Mouse (Mus musculus) embryonic facial prominence, embryonic 10.5 days (tissue): ENCODE data around the gene Map3k3. TPM values are rescaled to one million over a fixed set of nuclear protein-coding genes. Genes with fewer than 3 reads are reported as not detected.

Experiments
- DNase-seq: peaks from one replicate; pipeline ENCODE4 v3.0.0-alpha.2; 2017; ENCODE audit warnings: low spot score
- H3K27ac ChIP-seq: fragments of 300-500 bp; sonication (generic); replicated peaks from 2 replicates; pipeline ENCODE4 v1.5.1; 2016; ENCODE audit warnings: mild to moderate bottlenecking
- H3K27me3 ChIP-seq: fragments of 300-500 bp; sonication (generic); replicated peaks from 2 replicates; pipeline ENCODE4 v1.6.1; 2016; ENCODE audit warnings: low read depth, mild to moderate bottlenecking; ENCODE audit not compliant: poor library complexity, severe bottlenecking
- H3K36me3 ChIP-seq: fragments of 300-500 bp; sonication (generic); replicated peaks from 2 replicates; pipeline ENCODE4 v1.6.1; 2016; ENCODE audit warnings: mild to moderate bottlenecking, moderate library complexity
- H3K4me1 ChIP-seq: fragments of 300-500 bp; sonication (generic); 2 replicates; pipeline ENCODE4 v1.6.1; 2016
- H3K4me3 ChIP-seq: fragments of 300-500 bp; sonication (generic); 2 replicates; pipeline ENCODE4 v1.5.1; 2016; ENCODE audit warnings: mild to moderate bottlenecking, moderate library complexity
- H3K9me3 ChIP-seq: fragments of 300-500 bp; sonication (generic); 2 replicates; pipeline ENCODE4 v1.6.1; 2016; ENCODE audit warnings: mild to moderate bottlenecking
- WGBS: fragments of 180-500 bp; shearing (Covaris S2); methylation state at CpG from one replicate; pipeline ENCODE4 v1.1.7; 2016; 5-methylcytosine and 5-hydroxymethylcytosine counted together
- polyA plus RNA-seq: library from polyadenylated mRNA; unstranded; fragments of >200 nt; fragmentation: Nextera tagmentation; extraction: Ambion mirVana; gene quantifications from 2 replicates; pipeline ENCODE4 v1.2.1, GENCODE M21; 2016

Gene Map3k3
- polyA plus RNA-seq, 1 experiment from 2014 or later, result 20.9 TPM

DNA sequence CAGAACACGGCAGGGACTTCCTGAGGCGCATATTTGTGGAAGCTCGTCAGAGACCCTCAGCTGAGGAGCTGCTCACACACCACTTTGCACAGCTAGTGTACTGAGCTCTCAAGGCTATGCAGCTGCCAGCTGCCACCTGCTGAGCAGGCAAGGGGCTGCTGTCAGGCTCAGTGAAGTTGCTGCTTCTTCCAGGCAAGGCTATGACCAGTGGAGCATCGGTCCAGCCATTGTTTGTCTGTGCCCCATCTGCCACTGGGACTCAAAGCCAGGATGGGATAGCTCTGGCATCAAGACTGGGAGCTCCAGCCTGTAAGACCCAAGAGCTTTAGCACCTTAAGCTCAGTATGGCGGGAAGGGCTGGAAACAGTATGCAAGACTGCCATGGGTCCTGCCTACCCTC is 69.7 kb downstream of the Map3k3 start:
- no peaks in the 10 kb centered on the region for H3K9me3 ChIP-seq
- no peak for DNase-seq
- H3K4me3 ChIP-seq, result no peak overlapping the region
- no peak overlapping the region for H3K27ac ChIP-seq
- peaks cover 99% of the 10 kb centered on the region for H3K36me3 ChIP-seq
- 84% methylated on average over 5 of the region's 5 CpGs for WGBS
- peaks cover 30% of the 10 kb centered on the region for H3K4me1 ChIP-seq
- H3K27me3 ChIP-seq, result no peaks in the 10 kb centered on the region

DNA sequence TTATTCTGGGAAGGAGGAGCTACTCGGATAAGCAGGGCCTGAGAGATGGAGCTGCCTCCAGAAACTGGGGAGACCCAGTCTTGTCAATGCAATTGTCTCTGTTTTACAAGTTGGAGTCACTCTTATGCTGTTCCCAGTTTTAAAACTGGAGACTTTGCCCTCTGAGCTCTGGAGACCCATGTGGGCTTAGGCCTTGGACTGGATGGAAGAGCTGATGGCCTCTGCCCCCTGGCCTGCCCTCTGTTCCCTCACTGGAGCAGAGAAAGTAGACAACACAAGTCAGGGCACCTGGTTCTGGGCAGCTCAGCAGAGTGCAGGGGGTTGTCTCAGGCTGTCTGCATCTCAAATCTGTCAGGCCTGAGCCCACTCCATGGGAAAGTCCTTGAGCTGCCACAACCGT is 70.4 kb downstream of the Map3k3 start:
- H3K27me3 ChIP-seq, result no peaks in the 10 kb centered on the region
- H3K27ac ChIP-seq, result no peak overlapping the region

DNA sequence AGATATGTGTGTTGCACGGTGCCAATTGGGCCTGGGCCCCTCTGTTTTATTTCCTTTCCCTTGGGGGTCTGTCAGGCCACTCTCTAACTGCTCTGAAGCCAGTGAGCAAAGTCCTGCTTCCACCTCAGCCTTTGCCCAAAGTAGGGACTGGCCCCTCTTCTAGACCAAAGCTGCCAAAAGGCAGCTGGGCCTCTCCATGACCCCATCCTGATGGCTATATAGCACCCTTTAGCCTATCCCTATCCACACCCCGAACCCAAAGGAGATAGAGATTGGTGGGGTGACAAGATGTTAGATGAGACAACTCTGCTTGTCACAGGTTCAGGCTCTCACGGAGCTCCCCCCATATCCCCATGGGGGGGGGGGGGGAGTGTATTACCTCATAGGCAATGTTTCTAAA is 71.3 kb downstream of the Map3k3 start:
- no peak for DNase-seq
- Histone ChIP-seq H3K36me3 (peaks cover 85% of the 10 kb centered on the region), H3K4me1 (peaks cover 42% of the 10 kb centered on the region), H3K27me3 (no peaks in the 10 kb centered on the region), H3K9me3 (no peaks in the 10 kb centered on the region), H3K27ac (no peak overlapping the region), H3K4me3 (no peak overlapping the region)
- WGBS, result 72% methylated on average over 3 of the region's 3 CpGs

More for the DNA sequence above, 70.4 kb downstream of the Map3k3 start:
- Histone ChIP-seq H3K36me3 (peaks cover 95% of the 10 kb centered on the region), H3K9me3 (no peaks in the 10 kb centered on the region), H3K4me3 (no peak overlapping the region), H3K4me1 (peaks cover 36% of the 10 kb centered on the region)
- WGBS, result 73% methylated on average over 2 of the region's 2 CpGs
- no peak for DNase-seq

DNA sequence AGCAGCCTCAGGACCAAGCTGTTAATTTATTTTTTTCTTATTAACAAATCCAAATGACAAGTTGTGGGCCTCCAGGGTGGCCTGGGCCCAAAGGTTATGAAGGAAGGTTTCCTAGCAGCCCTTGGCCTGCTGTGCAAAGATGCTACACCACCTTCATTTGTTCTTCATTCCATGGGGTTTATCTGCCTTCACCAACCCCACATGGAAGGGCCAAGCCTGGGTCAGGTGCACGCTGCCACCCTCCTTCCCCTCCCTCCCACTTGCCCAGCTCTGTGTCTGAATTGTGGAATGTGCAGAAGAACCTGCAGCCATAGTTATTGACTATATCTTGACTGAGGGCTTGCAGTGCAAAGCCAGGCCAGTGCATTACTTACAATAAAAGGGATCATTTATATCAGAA is 71.8 kb downstream of the Map3k3 start:
- no peak for DNase-seq
- 76% methylated on average over 1 of the region's 1 CpGs for WGBS
- H3K27ac ChIP-seq, result no peak overlapping the region
- no peaks in the 10 kb centered on the region for H3K9me3 ChIP-seq
- H3K36me3 ChIP-seq, result peaks cover 80% of the 10 kb centered on the region
- no peaks in the 10 kb centered on the region for H3K27me3 ChIP-seq
- peaks cover 47% of the 10 kb centered on the region for H3K4me1 ChIP-seq
- no peak overlapping the region; the same call in 1 of the 2 replicates for H3K4me3 ChIP-seq

DNA sequence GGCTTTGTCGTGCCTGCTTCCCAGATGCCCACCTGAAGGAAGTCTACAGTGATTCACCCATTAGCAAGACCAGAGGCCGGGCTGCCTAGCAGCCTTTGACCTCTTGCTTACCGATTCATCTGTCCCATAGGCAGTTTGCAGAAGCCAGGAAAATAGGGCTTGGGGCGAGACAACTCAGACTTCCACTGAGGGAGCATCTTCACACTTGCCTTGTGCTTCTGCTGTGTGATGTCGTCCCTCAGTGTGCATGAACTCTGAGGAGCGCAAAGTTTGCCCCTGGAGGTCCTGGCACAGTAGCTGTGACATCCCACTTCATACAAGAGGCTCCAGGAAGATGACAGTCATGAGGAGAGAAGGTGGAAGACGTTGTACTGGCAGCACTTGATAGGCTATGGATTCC is 72.7 kb downstream of the Map3k3 start:
- Histone ChIP-seq H3K27me3 (no peaks in the 10 kb centered on the region), H3K9me3 (no peaks in the 10 kb centered on the region), H3K36me3 (peaks cover 73% of the 10 kb centered on the region), H3K27ac (no peak overlapping the region), H3K4me1 (peaks cover 53% of the 10 kb centered on the region), H3K4me3 (peak overlapping the region; percentile 25; the same call in 1 of the 2 replicates)
- DNase-seq, result no peak
- WGBS, result 88% methylated on average over 7 of the region's 7 CpGs

DNA sequence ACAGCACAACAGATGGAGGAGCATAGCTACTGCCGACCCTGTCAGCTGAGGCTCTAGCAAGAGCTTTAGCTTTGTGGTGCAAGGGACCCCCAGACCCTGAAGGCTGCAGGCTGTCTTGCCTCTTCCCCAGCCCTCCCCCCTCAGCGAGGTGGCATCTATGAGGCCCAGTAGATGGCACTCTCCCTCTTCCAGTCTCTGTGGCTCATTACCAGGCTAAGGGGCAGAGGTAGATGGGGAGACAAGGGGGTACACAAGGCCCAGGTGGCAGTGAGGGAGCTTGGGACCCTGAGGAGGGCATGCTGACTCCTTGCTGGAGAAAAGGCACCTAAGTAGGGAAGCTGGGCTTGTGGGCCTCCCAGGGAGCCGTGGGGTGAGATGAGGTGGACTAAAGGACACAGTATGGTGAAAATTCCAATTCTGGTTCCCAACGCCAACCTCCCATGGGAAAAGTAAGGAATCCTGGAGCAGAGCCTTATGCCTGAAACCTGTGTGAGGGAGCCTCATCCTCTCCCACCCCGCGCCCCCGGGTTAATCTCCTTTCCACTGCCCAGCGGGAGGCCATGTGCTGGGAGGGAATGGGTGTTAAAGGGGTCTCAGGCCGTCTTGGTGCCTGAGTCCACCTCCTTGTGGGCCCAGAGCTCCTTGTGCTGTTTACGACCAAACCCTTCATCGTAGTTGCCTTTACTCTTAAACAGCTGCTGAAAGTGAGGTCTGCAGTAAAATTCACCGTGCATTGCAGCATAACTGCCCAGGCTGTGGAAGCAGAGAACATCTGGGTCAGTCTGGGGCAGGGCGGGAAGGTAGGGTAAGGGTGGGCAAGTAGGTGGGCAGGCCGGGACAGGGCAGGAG is 73.9 kb downstream of the Map3k3 start:
- Histone ChIP-seq H3K27ac (peak overlapping the region; percentile 99), H3K27me3 (no peaks in the 10 kb centered on the region), H3K4me1 (peaks cover 53% of the 10 kb centered on the region), H3K36me3 (peaks cover 73% of the 10 kb centered on the region), H3K9me3 (no peaks in the 10 kb centered on the region), H3K4me3 (peak overlapping the region; percentile 90)
- 64% methylated on average over 14 of the region's 14 CpGs for WGBS
- no peak for DNase-seq

DNA sequence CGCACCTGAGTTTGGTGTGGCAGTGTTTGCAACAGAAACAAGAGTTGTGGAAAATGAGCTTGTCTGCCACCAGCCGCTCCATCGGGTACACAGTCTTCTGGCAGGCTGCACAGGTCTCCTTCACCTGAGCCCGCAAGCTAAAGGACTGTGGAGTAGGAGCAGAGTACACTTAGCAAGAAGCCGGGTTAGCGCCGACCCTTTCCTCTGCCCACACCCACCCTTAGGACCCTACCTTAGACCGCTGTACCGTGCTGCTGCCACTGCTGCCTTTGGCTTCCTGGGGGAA is 74.5 kb downstream of the Map3k3 start:
- Histone ChIP-seq H3K27ac (peak overlapping the region; percentile 99), H3K27me3 (no peaks in the 10 kb centered on the region), H3K9me3 (no peaks in the 10 kb centered on the region), H3K36me3 (peaks cover 73% of the 10 kb centered on the region), H3K4me1 (peaks cover 58% of the 10 kb centered on the region), H3K4me3 (peak overlapping the region; percentile 90)
- DNase-seq, result no peak
- WGBS, result 36% methylated on average over 9 of the region's 9 CpGs

DNA sequence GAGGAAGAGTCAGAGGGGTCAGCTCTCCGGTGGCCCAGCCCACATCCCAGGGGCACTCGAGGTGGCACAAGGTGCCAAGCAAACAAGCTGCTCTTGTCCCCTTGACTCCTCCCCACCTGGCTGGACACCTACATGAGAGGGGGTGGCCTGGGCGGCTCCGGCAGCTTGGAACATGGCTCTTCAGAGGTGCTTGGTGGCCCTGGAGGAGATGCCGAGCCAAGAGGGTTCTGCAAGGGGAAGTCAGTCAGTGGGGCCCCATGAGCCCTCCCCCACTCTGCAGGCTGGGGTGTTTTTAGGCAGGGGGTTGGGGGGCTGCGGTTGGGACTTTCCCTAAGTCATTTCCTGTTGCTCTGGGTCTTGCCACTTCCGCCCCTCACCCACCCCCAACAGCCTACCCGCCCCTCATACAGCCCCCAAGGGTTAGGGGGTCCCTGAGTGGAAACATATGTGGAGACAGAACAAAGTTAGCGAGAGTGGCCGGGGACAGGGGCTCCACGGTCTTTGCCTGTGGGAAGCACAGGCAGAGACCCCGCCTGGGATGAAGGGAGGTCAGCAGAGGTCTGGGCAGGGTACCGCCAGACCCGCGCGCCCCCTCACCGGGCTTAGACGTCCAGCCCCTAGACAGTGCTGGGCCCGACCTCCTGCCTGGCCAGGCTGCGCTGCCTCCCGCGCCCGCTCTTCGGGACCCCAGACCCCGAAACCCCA is 75.0 kb downstream of the Map3k3 start:
- H3K9me3 ChIP-seq, result no peaks in the 10 kb centered on the region
- peak; percentile 83 for DNase-seq
- peaks cover 73% of the 10 kb centered on the region for H3K36me3 ChIP-seq
- H3K27me3 ChIP-seq, result no peaks in the 10 kb centered on the region
- peak overlapping the region; percentile 90 for H3K4me3 ChIP-seq
- H3K4me1 ChIP-seq, result peaks cover 58% of the 10 kb centered on the region
- peak overlapping the region; percentile 99 for H3K27ac ChIP-seq
- under 1% methylated on average over 25 of the region's 25 CpGs for WGBS

DNA sequence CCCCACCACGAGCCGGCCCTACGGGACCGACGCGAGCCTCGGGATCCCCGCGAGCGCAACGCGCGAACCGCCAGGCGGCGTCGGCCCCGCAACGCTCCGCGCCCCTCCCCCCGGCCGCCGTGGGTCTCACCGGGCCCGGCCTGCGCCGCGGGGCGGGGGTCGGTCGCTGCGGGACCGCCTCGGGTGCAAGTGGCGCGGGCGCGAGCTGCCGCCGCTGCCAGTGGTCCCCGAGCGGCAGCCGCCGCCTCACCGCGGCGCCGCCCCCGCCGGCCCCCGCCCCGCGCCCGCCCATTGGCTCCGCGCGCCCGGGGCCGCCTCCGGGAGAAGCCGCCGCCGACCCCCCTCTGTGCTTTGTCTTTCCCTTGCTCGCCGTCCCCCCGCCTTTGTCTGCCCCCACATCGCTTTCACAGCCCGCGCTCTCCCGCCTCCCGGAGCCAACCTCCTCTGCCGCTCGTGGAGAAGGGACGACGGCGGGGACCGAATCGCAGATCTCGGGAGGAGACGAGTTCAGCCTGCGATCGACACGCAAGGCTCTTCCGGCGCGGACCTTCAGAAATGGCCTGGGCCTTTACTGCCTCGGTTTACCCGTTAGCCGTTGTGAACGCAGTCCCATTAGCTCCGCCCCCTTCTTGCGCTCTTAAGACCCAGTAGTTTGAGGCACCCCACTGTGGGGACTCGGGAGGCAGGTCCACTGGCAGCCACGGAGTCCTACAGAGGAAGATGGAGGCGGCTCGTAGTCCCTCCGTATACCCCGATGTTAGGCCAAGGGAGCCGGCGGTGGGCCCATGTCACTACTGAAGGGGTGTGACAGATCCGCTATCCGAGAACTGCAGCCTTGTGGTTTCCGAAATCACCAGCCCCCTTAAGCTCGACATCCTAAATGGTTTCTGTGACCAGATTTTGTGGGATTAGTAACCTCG is 75.8 kb downstream of the Map3k3 start:
- Histone ChIP-seq H3K4me1 (peaks cover 58% of the 10 kb centered on the region), H3K36me3 (peaks cover 73% of the 10 kb centered on the region), H3K4me3 (peak overlapping the region; percentile 90), H3K27ac (peak overlapping the region; percentile 99), H3K27me3 (no peaks in the 10 kb centered on the region), H3K9me3 (no peaks in the 10 kb centered on the region)
- WGBS, result under 1% methylated on average over 104 of the region's 106 CpGs
- peak; percentile 90 for DNase-seq

DNA sequence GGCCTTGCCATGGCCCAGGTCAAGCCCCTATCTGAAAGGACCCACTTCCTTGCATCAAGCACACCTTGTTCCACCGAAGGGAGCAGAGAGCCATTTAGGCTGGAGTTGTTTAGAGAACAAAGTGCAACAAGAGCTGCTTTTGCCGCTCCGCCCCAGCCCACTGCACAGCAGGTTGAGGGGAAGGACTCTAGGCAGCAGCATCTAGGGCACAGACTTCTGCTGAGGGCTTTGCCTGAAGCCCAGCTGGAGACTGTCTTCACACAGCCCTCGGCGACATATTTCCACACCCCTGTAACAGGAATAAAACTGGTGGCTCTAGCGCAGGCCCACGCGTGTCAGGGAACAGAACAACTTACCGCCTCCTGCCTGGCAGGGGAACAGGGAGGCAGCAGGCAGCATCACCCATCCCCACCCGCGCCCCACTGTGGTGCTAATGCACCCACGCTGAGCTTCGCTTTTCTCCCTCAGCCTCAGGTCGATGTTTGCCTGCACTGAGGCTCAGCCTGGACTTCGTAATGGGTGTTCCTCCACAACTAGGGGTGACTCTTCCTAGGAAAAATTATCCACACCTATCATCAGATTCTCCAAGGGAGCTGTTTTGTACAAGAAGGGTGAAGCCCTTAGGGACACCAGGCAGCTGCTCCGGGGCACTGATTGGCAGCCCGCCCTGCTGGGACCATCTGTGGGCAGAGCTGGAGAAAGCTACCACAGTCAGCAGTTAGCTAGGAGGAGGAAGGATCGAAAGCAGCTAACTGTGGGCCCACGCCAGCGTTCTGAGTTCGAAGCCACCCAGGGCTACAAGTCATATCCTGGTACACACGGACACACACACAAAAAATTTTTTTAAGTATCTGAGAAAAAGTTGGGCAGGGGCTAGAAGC is 76.7 kb downstream of the Map3k3 start, which contains the start of the genes Gm10840 and Limd2:
Gm10840 (plus strand) TSS at position 10 of the 881 bp plus-strand sequence.
Limd2 (minus strand) TSS at position 20 of the 881 bp plus-strand sequence.
- DNase-seq, result peak; percentile 75
- no peaks in the 10 kb centered on the region for H3K27me3 ChIP-seq
- H3K4me1 ChIP-seq, result peaks cover 54% of the 10 kb centered on the region
- peaks cover 73% of the 10 kb centered on the region for H3K36me3 ChIP-seq
- H3K4me3 ChIP-seq, result peak within 1 kb of the TSS; percentile 90
- WGBS, result 27% methylated on average over 22 of the region's 22 CpGs
- no peaks in the 10 kb centered on the region for H3K9me3 ChIP-seq
- H3K27ac ChIP-seq, result peak within 1 kb of the TSS; percentile 99

DNA sequence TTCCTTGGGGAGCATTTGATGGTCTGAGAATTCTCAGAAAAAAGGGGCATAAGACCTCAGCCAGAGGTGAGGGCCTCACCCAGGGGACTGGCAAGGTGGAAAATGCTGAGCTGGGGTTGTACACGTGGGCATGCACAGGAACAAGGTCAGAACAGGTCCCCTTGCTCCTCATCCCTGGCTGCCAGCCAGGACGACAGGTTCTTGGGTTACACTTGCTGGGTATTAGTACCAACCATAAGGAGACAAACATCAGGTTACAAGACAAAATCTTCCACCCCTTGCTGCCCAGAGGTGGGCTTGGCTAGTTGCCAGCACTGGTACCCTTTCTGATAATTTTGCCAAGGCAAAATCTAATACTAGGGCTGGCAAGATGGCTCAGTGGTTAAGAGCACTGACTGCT is 77.8 kb downstream of the Map3k3 start:
- Histone ChIP-seq H3K4me3 (no peak overlapping the region), H3K27me3 (no peaks in the 10 kb centered on the region), H3K27ac (no peak overlapping the region), H3K4me1 (peaks cover 44% of the 10 kb centered on the region), H3K36me3 (peaks cover 73% of the 10 kb centered on the region), H3K9me3 (no peaks in the 10 kb centered on the region)
- DNase-seq, result no peak
- WGBS, result 83% methylated on average over 2 of the region's 2 CpGs
